Mouse (Mus musculus) ES-CJ7 (cell line): ENCODE data around the gene Prkar2b.

Source experiments
- DNase-seq: peaks from one replicate; pipeline ENCODE4 v3.0.0; 2011; ENCODE audit warnings: low read depth, low spot score

The Prkar2b gene

DNA sequence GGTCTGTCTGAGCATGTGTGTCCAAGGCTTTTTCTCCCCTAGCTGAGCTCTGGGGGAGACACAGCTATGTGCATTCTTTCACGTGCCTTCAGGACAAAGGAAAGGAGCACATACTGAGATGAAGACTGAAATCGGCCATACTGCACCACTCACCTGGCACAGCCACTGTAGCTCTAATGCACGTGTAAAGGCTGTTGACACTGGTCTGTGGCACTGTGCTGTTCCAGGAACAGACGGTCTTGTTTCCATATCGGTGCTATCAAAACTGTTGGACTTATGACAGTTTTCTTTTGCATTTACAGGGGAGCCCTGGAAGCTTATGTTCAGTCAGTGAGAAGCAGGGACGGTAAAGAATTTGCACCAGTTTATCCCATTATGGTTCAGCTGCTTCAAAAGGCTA lies 135.8 kb downstream of the Prkar2b start:
- DNase-seq, result no peak

DNA sequence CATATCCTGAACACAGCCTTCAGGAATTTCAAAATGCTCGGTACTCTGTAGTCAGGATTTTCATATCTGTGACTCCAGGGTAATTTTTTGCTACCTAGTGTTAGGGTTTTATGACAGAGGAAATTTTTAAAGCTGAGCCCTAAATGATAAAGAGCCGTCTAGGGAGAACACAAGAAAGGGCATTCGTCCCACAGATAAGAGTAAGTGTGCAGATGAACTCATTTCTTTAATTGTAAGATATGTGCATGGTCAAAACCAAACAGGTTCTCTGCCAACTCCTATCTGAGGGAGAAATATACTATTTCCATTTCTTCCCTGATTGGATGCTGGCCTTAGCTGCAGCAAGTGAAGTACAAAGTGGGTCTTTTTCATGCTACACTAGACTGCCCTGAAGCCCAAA lies 137.0 kb downstream of the Prkar2b start:
- no peak for DNase-seq

DNA sequence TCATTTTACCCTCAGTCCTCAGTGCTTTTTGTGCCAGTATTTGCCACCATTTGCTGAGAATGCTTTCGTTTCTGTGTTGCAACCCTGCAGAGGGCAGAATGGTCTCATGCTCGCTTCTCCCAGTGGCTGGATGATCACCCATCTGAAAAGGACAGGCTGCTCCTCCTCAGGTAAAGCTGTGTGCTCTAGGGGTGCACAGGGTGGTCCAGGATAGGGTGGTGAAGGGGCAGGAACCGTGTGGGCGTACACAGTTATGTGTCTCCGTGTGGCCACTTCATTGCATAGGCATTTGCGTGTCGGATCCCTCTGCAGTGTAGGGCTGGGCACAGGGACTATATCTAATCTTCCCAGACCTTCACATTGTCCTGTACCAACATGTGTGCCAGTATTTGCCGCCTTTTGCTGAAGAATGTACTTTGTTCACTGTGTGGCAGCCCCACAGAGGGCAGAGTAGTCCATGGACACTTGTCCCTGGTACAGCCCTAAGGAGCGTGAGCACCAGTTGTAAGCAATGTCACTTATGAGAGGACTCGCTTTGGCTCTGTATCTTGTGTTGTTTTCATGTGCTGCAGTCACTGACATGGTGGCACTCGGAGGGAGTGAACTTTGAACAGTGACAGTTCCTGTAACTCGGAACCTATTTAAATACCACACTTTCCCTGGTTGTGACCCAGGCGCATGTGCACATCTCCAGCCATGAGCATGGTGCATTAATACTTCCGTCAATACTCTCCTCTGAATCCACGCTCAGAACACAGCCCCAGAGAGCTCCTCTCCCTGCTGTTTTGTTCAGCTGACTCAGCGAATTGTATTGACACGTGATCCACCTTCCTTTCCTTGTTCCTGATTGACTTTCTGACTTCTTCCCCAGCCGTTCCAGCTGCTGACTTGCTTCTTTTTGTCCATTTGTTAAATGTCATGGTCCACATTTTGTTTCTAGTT lies 140.4 kb downstream of the Prkar2b start:
- no peak for DNase-seq

GRCm38 (mm10) chr12:31917245-31917644 lies 143.9 kb downstream of the Prkar2b start:
- DNase-seq, result no peak

- no peak for DNase-seq
Measured at GRCm38 (mm10) chr12:31916691-31917090, 144.4 kb downstream of the Prkar2b start.

DNA sequence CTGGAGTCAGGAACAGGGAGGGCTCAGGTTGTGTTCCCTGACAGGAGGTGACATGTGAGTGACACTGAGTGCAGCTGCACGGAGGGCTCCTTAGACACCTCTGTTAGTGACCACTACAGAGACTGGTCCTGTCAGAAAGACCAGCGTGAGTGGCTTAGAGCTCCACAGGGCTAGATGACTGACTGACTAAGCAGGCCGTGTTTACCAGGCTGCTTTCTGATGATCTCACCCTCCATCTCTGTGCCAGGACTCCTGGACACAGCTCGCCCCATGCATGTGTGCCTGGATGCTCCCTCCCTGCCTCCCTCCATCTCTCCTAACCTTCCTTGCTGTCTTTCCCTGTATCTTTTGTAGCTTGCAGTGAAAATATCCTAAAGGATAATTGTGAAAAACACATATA lies 147.5 kb downstream of the Prkar2b start:
- DNase-seq, result no peak

DNA sequence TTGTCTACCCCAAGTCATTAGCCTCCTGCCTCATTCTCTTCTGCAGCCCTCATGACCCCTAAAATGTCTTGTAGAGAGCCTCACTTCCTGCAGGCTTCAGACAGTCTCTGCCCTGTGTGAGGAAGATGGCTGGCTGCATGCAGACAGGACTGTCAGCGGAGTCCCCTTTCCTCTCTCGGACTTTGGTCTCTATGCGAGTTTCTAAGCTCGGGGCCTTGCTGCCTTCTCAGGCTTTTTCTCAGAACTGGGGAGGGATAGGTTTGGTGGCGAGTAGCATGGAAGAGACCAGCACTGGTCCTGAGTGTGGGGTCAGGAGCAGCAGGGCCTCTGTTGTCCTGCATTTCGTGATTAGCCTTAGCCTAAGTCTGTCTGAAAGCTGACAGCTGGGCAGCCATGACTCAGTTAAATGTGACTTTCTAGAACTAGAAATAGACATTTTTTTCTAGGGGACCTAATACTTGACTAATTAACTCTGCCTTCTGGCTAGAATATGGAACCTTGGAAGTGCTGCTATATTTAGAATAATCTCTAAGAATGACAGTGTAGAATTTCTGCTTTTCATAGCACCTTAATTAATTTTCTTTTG lies 148.0 kb downstream of the Prkar2b start:
- no peak for DNase-seq
